ENCODE assay signal across 8 mouse cellular contexts in the genomic region with DNA sequence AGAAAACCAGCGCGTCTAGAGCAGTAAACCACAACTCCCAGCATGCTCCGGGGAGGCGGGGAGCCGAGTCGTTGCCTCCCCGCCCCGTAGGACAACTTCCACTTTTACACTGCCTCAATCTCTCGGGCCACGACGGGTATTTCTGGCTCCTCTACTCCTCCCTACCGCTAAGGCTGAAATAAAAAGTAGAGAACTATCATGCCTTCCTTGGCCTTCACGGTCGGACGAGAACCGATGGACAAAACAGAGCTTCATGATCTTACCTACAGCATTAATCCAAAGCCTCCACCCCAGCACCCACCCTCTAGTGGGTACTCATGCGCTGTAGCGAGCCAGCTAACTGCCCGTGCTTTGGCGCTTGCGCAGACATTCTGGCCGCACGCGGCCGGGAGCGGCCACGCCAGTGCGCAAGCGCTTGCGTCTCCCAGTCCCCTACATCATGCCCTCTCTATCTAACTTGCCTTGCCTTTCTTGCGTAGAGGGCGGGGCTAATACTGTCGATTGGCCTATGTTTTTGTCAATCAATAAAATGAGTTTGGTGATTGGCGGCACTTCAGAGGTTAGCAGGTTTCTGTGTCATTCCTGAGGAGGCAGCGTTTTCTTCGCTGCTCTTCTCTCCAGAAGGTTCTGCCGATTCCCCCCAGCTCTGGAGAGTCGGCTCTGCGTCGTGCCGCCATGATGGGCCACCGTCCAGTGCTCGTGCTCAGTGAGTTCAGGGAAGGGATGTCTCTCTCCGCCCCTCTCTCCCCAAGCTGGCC. TPM values are rescaled to one million over a fixed set of nuclear protein-coding genes. Genes with fewer than 3 reads are reported as not detected.
DNase-seq lines count a peak whose midpoint lies in the region; ATAC-seq and TF ChIP-seq lines count a peak whose summit lies in the region.

A gene (minus strand): TSS at position 439 of the 758 bp plus-strand sequence.
A gene (plus strand): TSS at position 556 of the 758 bp plus-strand sequence.

- H3K9ac ChIP-seq in heart, embryonic 15.5 days = peak within 1 kb of the TSS; percentile 81
- H3K9ac ChIP-seq in liver, embryonic 14.5 days (replicated peaks) = peak within 1 kb of the TSS; percentile 78
- H3K9ac ChIP-seq in neural tube, embryonic 11.5 days (ENCODE audit: low read length) = peak within 1 kb of the TSS; percentile 84
- peak within 1 kb of the TSS; percentile 82 for H3K9ac ChIP-seq in stomach, postnatal 0 days (ENCODE audit: low read length)

- no peaks in the 10 kb centered on the region for H3K9me3 ChIP-seq in forebrain, embryonic 10.5 days
- no peaks in the 10 kb centered on the region for H3K9me3 ChIP-seq in heart, embryonic 15.5 days (replicated peaks)
- H3K9me3 ChIP-seq in liver, embryonic 14.5 days (ENCODE audit: control insufficient read depth, low read length) = no peaks in the 10 kb centered on the region
- no peaks in the 10 kb centered on the region for H3K9me3 ChIP-seq in neural tube, embryonic 11.5 days (ENCODE audit: control insufficient read depth, low read length)
- H3K9me3 ChIP-seq in stomach, postnatal 0 days (ENCODE audit: control insufficient read depth, low read length) = no peaks in the 10 kb centered on the region

- H3K36me3 ChIP-seq in forebrain, embryonic 10.5 days (replicated peaks) = peaks cover 36% of the 10 kb centered on the region
- peaks cover 25% of the 10 kb centered on the region for H3K36me3 ChIP-seq in heart, embryonic 15.5 days
- peaks cover 19% of the 10 kb centered on the region for H3K36me3 ChIP-seq in liver, embryonic 14.5 days (replicated peaks; ENCODE audit: control insufficient read depth, insufficient read depth, low read depth)
- H3K36me3 ChIP-seq in neural tube, embryonic 11.5 days (ENCODE audit: control insufficient read depth, insufficient read depth, low read length) = peaks cover 12% of the 10 kb centered on the region
- H3K36me3 ChIP-seq in stomach, postnatal 0 days (ENCODE audit: control insufficient read depth, insufficient read depth, low read length) = peaks cover 7% of the 10 kb centered on the region

- no peak for TF ChIP-seq EP300 in liver, embryonic 14.5 days (IDR thresholded peaks at IDR 0.05; ENCODE audit: low read depth)
- TF ChIP-seq EP300 in stomach, postnatal 0 days (optimal IDR thresholded peaks at IDR 0.05) = no peak

- H3K4me1 ChIP-seq in forebrain, embryonic 10.5 days = peaks cover 28% of the 10 kb centered on the region
- peaks cover 19% of the 10 kb centered on the region for H3K4me1 ChIP-seq in heart, embryonic 15.5 days (replicated peaks)
- peaks cover 14 to 24% of the 10 kb centered on the region in 2 experiments for H3K4me1 ChIP-seq in liver, embryonic 14.5 days (replicated peaks; ENCODE audit: control insufficient read depth in 2 of 2, insufficient read depth in 2 of 2, low read length in 1 of 2)
- peaks cover 10% of the 10 kb centered on the region for H3K4me1 ChIP-seq in neural tube, embryonic 11.5 days (ENCODE audit: control insufficient read depth, insufficient read depth, low read length)
- no peaks in the 10 kb centered on the region for H3K4me1 ChIP-seq in stomach, postnatal 0 days (replicated peaks; ENCODE audit: control insufficient read depth, insufficient read depth)

- ATAC-seq in heart, embryonic 15.5 days (replicated peaks; ENCODE audit: insufficient number of reproducible peaks, insufficient read depth, low FRiP score, low read depth) = peak; percentile 99
- ATAC-seq in liver, embryonic 14.5 days (ENCODE audit: insufficient read depth) = peak; percentile 97
- ATAC-seq in neural tube, embryonic 11.5 days (ENCODE audit: insufficient read depth, low FRiP score, low TSS enrichment) = peak; percentile 98
- ATAC-seq in stomach, postnatal 0 days (ENCODE audit: low FRiP score, low TSS enrichment) = peak; percentile 99

- peak within 1 kb of the TSS; percentile 84 for H3K4me3 ChIP-seq in forebrain, embryonic 10.5 days
- H3K4me3 ChIP-seq in heart, embryonic 15.5 days = peak within 1 kb of the TSS; percentile 79
- peak within 1 kb of the TSS; percentile 71 to 82 for H3K4me3 ChIP-seq in liver, embryonic 14.5 days (ENCODE audit: insufficient read depth in 1 of 2, low read depth in 2 of 2, low read length in 2 of 2)
- peak within 1 kb of the TSS; percentile 77 for H3K4me3 ChIP-seq in neural tube, embryonic 11.5 days (ENCODE audit: low read depth, low read length)
- H3K4me3 ChIP-seq in stomach, postnatal 0 days (ENCODE audit: low read depth, low read length) = peak within 1 kb of the TSS; percentile 79

- peak; percentile 92 to 93 for DNase-seq in CD8-positive naive resting alpha-beta T cell, adult 2 months (ENCODE audit: low read depth in 2 of 2, low spot score in 2 of 2)
- peak; percentile 98 for DNase-seq in c-Kit-positive CD71-negative TER-119-negative erythroid progenitor cells, embryonic 14.5 days (ENCODE audit: low read depth)
- peak; percentile 95 for DNase-seq in forebrain, embryonic 10.5 days (ENCODE audit: extremely low spot score, low spot score)
- peak; percentile 97 to 98 for DNase-seq in kidney, postnatal 25 days
- DNase-seq in liver, embryonic 14.5 days (ENCODE audit: low read depth in 3 of 3, low spot score in 3 of 3) = peak; percentile 99
- DNase-seq in neural tube, embryonic 11.5 days (ENCODE audit: low spot score) = peak; percentile 98
- DNase-seq in stomach, postnatal 0 days (ENCODE audit: low spot score) = peak; percentile 95

- peak within 1 kb of the TSS; percentile 96 for H3K27ac ChIP-seq in forebrain, embryonic 10.5 days
- peak within 1 kb of the TSS; percentile 97 for H3K27ac ChIP-seq in heart, embryonic 15.5 days
- H3K27ac ChIP-seq in liver, embryonic 14.5 days = peak within 1 kb of the TSS; percentile 88
- H3K27ac ChIP-seq in neural tube, embryonic 11.5 days (ENCODE audit: low read depth, low read length) = peak within 1 kb of the TSS; percentile 85
- H3K27ac ChIP-seq in stomach, postnatal 0 days (replicated peaks) = peak within 1 kb of the TSS; percentile 93

- peak; percentile 55 for TF ChIP-seq CTCF in liver, embryonic 14.5 days (IDR thresholded peaks at IDR 0.05; ENCODE audit: low read depth)
- TF ChIP-seq CTCF in stomach, postnatal 0 days (IDR thresholded peaks at IDR 0.05; ENCODE audit: low read depth) = peak; percentile 50

- no peaks in the 10 kb centered on the region for H3K27me3 ChIP-seq in forebrain, embryonic 10.5 days (ENCODE audit: poor library complexity, severe bottlenecking)
- no peaks in the 10 kb centered on the region for H3K27me3 ChIP-seq in heart, embryonic 15.5 days
- H3K27me3 ChIP-seq in liver, embryonic 14.5 days (ENCODE audit: control insufficient read depth, insufficient read depth, low read length) = no peaks in the 10 kb centered on the region
- H3K27me3 ChIP-seq in neural tube, embryonic 11.5 days (ENCODE audit: control insufficient read depth, insufficient read depth, low read length) = no peaks in the 10 kb centered on the region
- H3K27me3 ChIP-seq in stomach, postnatal 0 days (ENCODE audit: control insufficient read depth, insufficient read depth, low read length) = no peaks in the 10 kb centered on the region

- H3K4me2 ChIP-seq in heart, embryonic 15.5 days = peak within 1 kb of the TSS; percentile 74
- peak within 1 kb of the TSS; percentile 98 for H3K4me2 ChIP-seq in liver, embryonic 14.5 days (ENCODE audit: low read depth)
- H3K4me2 ChIP-seq in neural tube, embryonic 11.5 days (ENCODE audit: low read depth) = peak within 1 kb of the TSS; percentile 79
- H3K4me2 ChIP-seq in stomach, postnatal 0 days (replicated peaks; ENCODE audit: low read depth) = peak within 1 kb of the TSS; percentile 62

- WGBS in forebrain, embryonic 10.5 days = under 1% methylated on average over 44 of the region's 44 CpGs
- under 1% methylated on average over 44 of the region's 44 CpGs for WGBS in heart, embryonic 15.5 days
- WGBS in liver, embryonic 14.5 days (ENCODE audit: insufficient replicate concordance) = under 1% methylated on average over 44 of the region's 44 CpGs
- under 1% methylated on average over 44 of the region's 44 CpGs for WGBS in neural tube, embryonic 11.5 days
- whole genome bisulfite sequencing in stomach, postnatal 0 days = under 1% methylated on average over 44 of the region's 44 CpGs

RNA-seq across cellular contexts. Expression of the first gene that starts in this region (rescaled TPM):
- 14.3 TPM in 2 replicates for polyA plus RNA-seq in forebrain, embryonic 10.5 days (2016; fragmentation: Nextera tagmentation; extraction: Ambion mirVana)
- polyA plus RNA-seq in heart, embryonic 15.5 days (2015; fragmentation: Nextera tagmentation; extraction: Ambion mirVana) = 11.8 and 14.0 TPM in 2 replicates
- polyA plus RNA-seq in liver, embryonic 14.5 days (2012; rRNA removed) = 2.3 and 2.5 TPM in 2 replicates
- polyA plus RNA-seq in liver, embryonic 14.5 days (2014; fragmentation: Nextera tagmentation; extraction: Ambion mirVana) = 3.7 and 4.6 TPM in 2 replicates
- polyA plus RNA-seq in neural tube, embryonic 11.5 days (2014; fragmentation: Nextera tagmentation; extraction: Ambion mirVana) = 9.1 and 10.7 TPM in 2 replicates
- polyA plus RNA-seq in stomach, postnatal 0 days (2015; fragmentation: Nextera tagmentation; extraction: Ambion mirVana) = 9.1 and 9.3 TPM in 2 replicates

RNA-seq across cellular contexts. Expression of the second gene that starts in this region (rescaled TPM):
- 874 and 908 TPM in 2 replicates for polyA plus RNA-seq in forebrain, embryonic 10.5 days (2016; fragmentation: Nextera tagmentation; extraction: Ambion mirVana)
- 322 and 382 TPM in 2 replicates for polyA plus RNA-seq in heart, embryonic 15.5 days (2015; fragmentation: Nextera tagmentation; extraction: Ambion mirVana)
- 121 and 179 TPM in 2 replicates for polyA plus RNA-seq in liver, embryonic 14.5 days (2012; rRNA removed)
- 269 and 292 TPM in 2 replicates for polyA plus RNA-seq in liver, embryonic 14.5 days (2014; fragmentation: Nextera tagmentation; extraction: Ambion mirVana)
- 768 and 797 TPM in 2 replicates for polyA plus RNA-seq in neural tube, embryonic 11.5 days (2014; fragmentation: Nextera tagmentation; extraction: Ambion mirVana)
- polyA plus RNA-seq in stomach, postnatal 0 days (2015; fragmentation: Nextera tagmentation; extraction: Ambion mirVana) = 230 and 233 TPM in 2 replicates

Comparison
In these comparisons a context has a peak if more than half of its experiments do, and no peak if none do; other contexts are left out.
1. Peak in every context shown above with its lines: DNase-seq, ATAC-seq, H3K4me3 ChIP-seq and H3K27ac ChIP-seq.